Mouse (Mus musculus) ES-Bruce4 (cell line): Measurements from ENCODE around the gene Cfap61.

Experiments
- CTCF ChIP-seq: IDR thresholded peaks from one replicate; pipeline ENCODE4 v1.8.1; 2011; ENCODE audit warnings: low read depth, low read length
- EP300 ChIP-seq: IDR thresholded peaks from 2 replicates; pipeline ENCODE4 v1.6.1; 2011; ENCODE audit warnings: low read depth, low read length; ENCODE audit not compliant: insufficient read depth
- POLR2A ChIP-seq: IDR thresholded peaks from one replicate; pipeline ENCODE4 v1.8.1; 2011; ENCODE audit warnings: low read length; ENCODE audit not compliant: insufficient read depth

- TF ChIP-seq POLR2A, result no peak
- no peak for TF ChIP-seq CTCF
- no peak for TF ChIP-seq EP300
Measured at GRCm38 (mm10) chr2:145887937-145888765, 46.4 kb upstream of the Cfap61 start.
